Mouse (Mus musculus) cerebellum, adult (tissue): ENCODE measurements around the gene Tle6.
A peak's percentile ranks its signal among the peaks of the same experiment; 100 is the strongest.

Experiments used
- ATAC-seq: cut with Nextera tagmentation; 2 replicates; pipeline ENCODE4 v1.9.2; 2017; ENCODE audit warnings: mild to moderate bottlenecking, moderate library complexity, mixed read lengths; ENCODE audit not compliant: insufficient number of reproducible peaks, low FRiP score, low TSS enrichment

Gene Tle6

GRCm38 (mm10) chr10:81595599-81595998 is 5.3 kb downstream of the Tle6 start:
- ATAC-seq, result no peak

GRCm38 (mm10) chr10:81593935-81594334 is 6.9 kb downstream of the Tle6 start:
- ATAC-seq, result peak; percentile 59; the same call in 1 of the 2 replicates

GRCm38 (mm10) chr10:81593223-81593622 is 7.7 kb downstream of the Tle6 start:
- ATAC-seq, result no peak

GRCm38 (mm10) chr10:81592631-81593030 is 8.2 kb downstream of the Tle6 start:
- no peak for ATAC-seq

GRCm38 (mm10) chr10:81591846-81592245 is 9.0 kb downstream of the Tle6 start:
- ATAC-seq, result no peak

- no peak for ATAC-seq
These were observed 12.1 kb downstream of the Tle6 start for GRCm38 (mm10) chr10:81588739-81589138.

- ATAC-seq, result no peak
These were observed 17.5 kb downstream of the Tle6 start for GRCm38 (mm10) chr10:81583347-81583746.

- ATAC-seq, result no peak
These were observed 20.3 kb downstream of the Tle6 start for GRCm38 (mm10) chr10:81580441-81581070.

- ATAC-seq, result no peak
These were observed 20.9 kb downstream of the Tle6 start for GRCm38 (mm10) chr10:81579967-81580366.

- no peak for ATAC-seq
These were observed 25.2 kb downstream of the Tle6 start for GRCm38 (mm10) chr10:81575695-81576094.

GRCm38 (mm10) chr10:81575208-81575631 is 25.7 kb downstream of the Tle6 start:
- ATAC-seq, result 0 out of 2 replicates have a peak, but pooled peaks have one; percentile 5

GRCm38 (mm10) chr10:81574081-81575056 is 26.5 kb downstream of the Tle6 start, which contains the start of gene Tle2:
TSS of gene Tle2 (plus strand) at chr10:81574561.
- ATAC-seq, result no peak

GRCm38 (mm10) chr10:81572975-81573374 is 27.9 kb downstream of the Tle6 start:
- ATAC-seq, result no peak

- no peak for ATAC-seq
These were observed 28.7 kb downstream of the Tle6 start for GRCm38 (mm10) chr10:81572133-81572671.

GRCm38 (mm10) chr10:81571501-81571876 is 29.4 kb downstream of the Tle6 start:
- ATAC-seq, result peak; percentile 82

- ATAC-seq, result peak; percentile 24; the same call in 1 of the 2 replicates
These were observed 29.9 kb downstream of the Tle6 start for GRCm38 (mm10) chr10:81570831-81571500.

- ATAC-seq, result no peak
These were observed 30.6 kb downstream of the Tle6 start for GRCm38 (mm10) chr10:81570238-81570800.

GRCm38 (mm10) chr10:81569507-81570237 is 31.2 kb downstream of the Tle6 start:
- no peak for ATAC-seq

GRCm38 (mm10) chr10:81568381-81569191 is 32.3 kb downstream of the Tle6 start:
- no peak for ATAC-seq
